Mouse (Mus musculus): ENCODE data around the gene Vcp. TPM values are rescaled to one million over a fixed set of nuclear protein-coding genes. Genes with fewer than 3 reads are reported as not detected.
A peak's percentile ranks its signal among the peaks of the same experiment; 100 is the strongest.

Vcp gene
- polyA plus RNA-seq, 2 experiments, result 80.0 to 176 TPM

GRCm38 (mm10) chr4:42956581-42956980 is 43.7 kb downstream of the Vcp start:
- Histone ChIP-seq H3K9me3 (ENCODE audit: control insufficient read depth, low read length) (no peaks in the 10 kb centered on the region), H3K9ac (replicated peaks) (no peak overlapping the region), H3K27ac (no peak overlapping the region), H3K4me2 (ENCODE audit: low read depth) (no peak overlapping the region), H3K27me3 (ENCODE audit: control insufficient read depth, insufficient read depth, low read length) (no peaks in the 10 kb centered on the region), H3K4me3 (ENCODE audit: insufficient read depth in 1 of 2, low read depth in 2 of 2, low read length in 2 of 2) (no peak overlapping the region), H3K36me3 (replicated peaks; ENCODE audit: control insufficient read depth, insufficient read depth, low read depth) (no peaks in the 10 kb centered on the region), H3K4me1 (replicated peaks; ENCODE audit: control insufficient read depth in 2 of 2, insufficient read depth in 2 of 2, low read length in 1 of 2) (no peaks in the 10 kb centered on the region)
- WGBS (ENCODE audit: insufficient replicate concordance), result 78% methylated on average over 17 of the region's 17 CpGs
- ATAC-seq (ENCODE audit: insufficient read depth) (no peak), DNase-seq (ENCODE audit: low read depth in 3 of 3, low spot score in 3 of 3) (no peak)
- no peak for TF ChIP-seq EP300 (IDR thresholded peaks at IDR 0.05; ENCODE audit: low read depth)
- no peak for TF ChIP-seq CTCF (IDR thresholded peaks at IDR 0.05; ENCODE audit: low read depth)

GRCm38 (mm10) chr4:42955200-42955599 is 45.1 kb downstream of the Vcp start:
- Histone ChIP-seq H3K27me3 (ENCODE audit: control insufficient read depth, insufficient read depth, low read length) (peaks cover 5% of the 10 kb centered on the region), H3K9ac (replicated peaks) (no peak overlapping the region), H3K9me3 (ENCODE audit: control insufficient read depth, low read length) (no peaks in the 10 kb centered on the region), H3K27ac (no peak overlapping the region), H3K4me1 (replicated peaks; ENCODE audit: control insufficient read depth in 2 of 2, insufficient read depth in 2 of 2, low read length in 1 of 2) (no peaks in the 10 kb centered on the region), H3K36me3 (replicated peaks; ENCODE audit: control insufficient read depth, insufficient read depth, low read depth) (no peaks in the 10 kb centered on the region), H3K4me2 (ENCODE audit: low read depth) (no peak overlapping the region), H3K4me3 (ENCODE audit: insufficient read depth in 1 of 2, low read depth in 2 of 2, low read length in 2 of 2) (no peak overlapping the region)
- TF ChIP-seq EP300 (IDR thresholded peaks at IDR 0.05; ENCODE audit: low read depth) (no peak), CTCF (IDR thresholded peaks at IDR 0.05; ENCODE audit: low read depth) (no peak)
- no peak for DNase-seq (ENCODE audit: low read depth in 3 of 3, low spot score in 3 of 3)
- no peak for ATAC-seq (ENCODE audit: insufficient read depth)
- WGBS (ENCODE audit: insufficient replicate concordance), result 68% methylated on average over 3 of the region's 3 CpGs

- no peaks in the 10 kb centered on the region for H3K9me3 ChIP-seq (ENCODE audit: control insufficient read depth, low read length)
- DNase-seq (ENCODE audit: low read depth in 3 of 3, low spot score in 3 of 3) (no peak), ATAC-seq (ENCODE audit: insufficient read depth) (no peak)
- no peak overlapping the region for H3K4me2 ChIP-seq (ENCODE audit: low read depth)
- H3K27me3 ChIP-seq (ENCODE audit: control insufficient read depth, insufficient read depth, low read length), result peaks cover 12% of the 10 kb centered on the region
- H3K4me1 ChIP-seq (replicated peaks; ENCODE audit: control insufficient read depth in 2 of 2, insufficient read depth in 2 of 2, low read length in 1 of 2), result no peaks in the 10 kb centered on the region
- H3K9ac ChIP-seq (replicated peaks), result no peak overlapping the region
- H3K27ac ChIP-seq, result no peak overlapping the region
- 13% methylated on average over 10 of the region's 10 CpGs for WGBS (ENCODE audit: insufficient replicate concordance)
- TF ChIP-seq CTCF (IDR thresholded peaks at IDR 0.05; ENCODE audit: low read depth), result peak; percentile 93
- TF ChIP-seq EP300 (IDR thresholded peaks at IDR 0.05; ENCODE audit: low read depth), result no peak
- H3K36me3 ChIP-seq (replicated peaks; ENCODE audit: control insufficient read depth, insufficient read depth, low read depth), result no peaks in the 10 kb centered on the region
- no peak overlapping the region for H3K4me3 ChIP-seq (ENCODE audit: insufficient read depth in 1 of 2, low read depth in 2 of 2, low read length in 2 of 2)
Measured at GRCm38 (mm10) chr4:42954297-42954696, 46.0 kb downstream of the Vcp start.

GRCm38 (mm10) chr4:42953435-42954094 is 46.7 kb downstream of the Vcp start:
- H3K9ac ChIP-seq (replicated peaks), result no peak overlapping the region
- TF ChIP-seq EP300 (IDR thresholded peaks at IDR 0.05; ENCODE audit: low read depth), result no peak
- TF ChIP-seq CTCF (IDR thresholded peaks at IDR 0.05; ENCODE audit: low read depth), result no peak
- no peak overlapping the region for H3K27ac ChIP-seq
- no peaks in the 10 kb centered on the region for H3K9me3 ChIP-seq (ENCODE audit: control insufficient read depth, low read length)
- no peak for DNase-seq (ENCODE audit: low read depth in 3 of 3, low spot score in 3 of 3)
- H3K4me3 ChIP-seq (ENCODE audit: insufficient read depth in 1 of 2, low read depth in 2 of 2, low read length in 2 of 2), result no peak overlapping the region
- no peak overlapping the region for H3K4me2 ChIP-seq (ENCODE audit: low read depth)
- peaks cover 0 to 2% of the 10 kb centered on the region in 2 experiments; a peak in 1 of 4 replicates for H3K4me1 ChIP-seq (replicated peaks; ENCODE audit: control insufficient read depth in 2 of 2, insufficient read depth in 2 of 2, low read length in 1 of 2)
- ATAC-seq (ENCODE audit: insufficient read depth), result no peak
- peaks cover 20% of the 10 kb centered on the region for H3K27me3 ChIP-seq (ENCODE audit: control insufficient read depth, insufficient read depth, low read length)
- H3K36me3 ChIP-seq (replicated peaks; ENCODE audit: control insufficient read depth, insufficient read depth, low read depth), result no peaks in the 10 kb centered on the region
- WGBS (ENCODE audit: insufficient replicate concordance), result 46% methylated on average over 10 of the region's 10 CpGs

GRCm38 (mm10) chr4:42952563-42952962 is 47.7 kb downstream of the Vcp start:
- H3K27me3 ChIP-seq (ENCODE audit: control insufficient read depth, insufficient read depth, low read length), result peaks cover 27% of the 10 kb centered on the region
- no peak overlapping the region for H3K4me2 ChIP-seq (ENCODE audit: low read depth)
- H3K4me1 ChIP-seq (replicated peaks; ENCODE audit: control insufficient read depth in 2 of 2, insufficient read depth in 2 of 2, low read length in 1 of 2), result peaks cover 0 to 2% of the 10 kb centered on the region in 2 experiments; a peak in 1 of 4 replicates
- no peak overlapping the region for H3K4me3 ChIP-seq (ENCODE audit: insufficient read depth in 1 of 2, low read depth in 2 of 2, low read length in 2 of 2)
- TF ChIP-seq CTCF (IDR thresholded peaks at IDR 0.05; ENCODE audit: low read depth) (no peak), EP300 (IDR thresholded peaks at IDR 0.05; ENCODE audit: low read depth) (no peak)
- no peaks in the 10 kb centered on the region for H3K36me3 ChIP-seq (replicated peaks; ENCODE audit: control insufficient read depth, insufficient read depth, low read depth)
- H3K9me3 ChIP-seq (ENCODE audit: control insufficient read depth, low read length), result no peaks in the 10 kb centered on the region
- no peak overlapping the region for H3K9ac ChIP-seq (replicated peaks)
- H3K27ac ChIP-seq, result no peak overlapping the region
- WGBS (ENCODE audit: insufficient replicate concordance), result 65% methylated on average over 7 of the region's 7 CpGs
- DNase-seq (ENCODE audit: low read depth in 3 of 3, low spot score in 3 of 3) (no peak), ATAC-seq (ENCODE audit: insufficient read depth) (no peak)

All from liver, embryonic 14.5 days (tissue).